Mouse (Mus musculus): ENCODE data around the gene Olfr959.

- no peak for TF ChIP-seq CTCF (IDR thresholded peaks at IDR 0.05; ENCODE audit: control insufficient read depth, insufficient read depth, low read length)
- no peak for TF ChIP-seq POLR2A (IDR thresholded peaks at IDR 0.05; ENCODE audit: borderline replicate concordance, control insufficient read depth, low read depth, low read length)
These were observed 48.4 kb upstream of the Olfr959 start for GRCm38 (mm10) chr9:39623783-39624182.

Data from bone marrow, adult 2 months (tissue).